Mouse (Mus musculus) lung, postnatal 0 days (tissue): ENCODE results near the gene Ephb2. TPM values are rescaled to one million over a fixed set of nuclear protein-coding genes. Genes with fewer than 3 reads are reported as not detected.

Source experiments
- ATAC-seq: fragments of 200-750 bp; cut with Nextera tagmentation; 2 replicates; pipeline ENCODE4 v1.8.0; 2017; ENCODE audit warnings: moderate library complexity
- DNase-seq: peaks from one replicate; pipeline ENCODE4 v3.0.0-alpha.2; 2016; ENCODE audit warnings: low spot score
- H3K27ac ChIP-seq: fragments of 300-500 bp; sonication (generic); 2 replicates; pipeline ENCODE4 v1.5.1; 2014; ENCODE audit warnings: antibody characterized with exemption, mild to moderate bottlenecking, low read length, mixed read lengths
- H3K27me3 ChIP-seq: fragments of 300-500 bp; sonication (generic); replicated peaks from 2 replicates; pipeline ENCODE4 v1.6.1; 2014; ENCODE audit warnings: low read length, mixed read lengths; ENCODE audit not compliant: insufficient read depth
- H3K36me3 ChIP-seq: fragments of 300-500 bp; sonication (generic); 2 replicates; pipeline ENCODE4 v1.6.1; 2014; ENCODE audit warnings: low read length, mixed read lengths; ENCODE audit not compliant: insufficient read depth
- H3K4me1 ChIP-seq: fragments of 300-500 bp; sonication (generic); 2 replicates; pipeline ENCODE4 v1.6.1; 2014; ENCODE audit warnings: antibody characterized with exemption, low read depth, low read length, mixed read lengths; ENCODE audit not compliant: insufficient read depth
- H3K4me2 ChIP-seq: fragments of 300-500 bp; sonication (generic); replicated peaks from 2 replicates; pipeline ENCODE4 v1.6.1; 2014; ENCODE audit warnings: low read depth, mild to moderate bottlenecking, low read length, moderate library complexity, mixed read lengths
- H3K4me3 ChIP-seq: fragments of 300-500 bp; sonication (generic); 2 replicates; pipeline ENCODE4 v1.5.1; 2014; ENCODE audit warnings: low read depth, low read length
- H3K9ac ChIP-seq: fragments of 300-500 bp; sonication (generic); replicated peaks from 2 replicates; pipeline ENCODE4 v1.6.1; 2014; ENCODE audit warnings: low read depth, mild to moderate bottlenecking
- H3K9me3 ChIP-seq: fragments of 300-500 bp; sonication (generic); 2 replicates; pipeline ENCODE4 v1.6.1; 2016; ENCODE audit warnings: low read length, mixed read lengths
- CTCF ChIP-seq: IDR thresholded peaks from 2 replicates; pipeline ENCODE4 v1.5.1; 2016; ENCODE audit warnings: antibody characterized with exemption, mild to moderate bottlenecking
- EP300 ChIP-seq: IDR thresholded peaks from 2 replicates; pipeline ENCODE4 v1.6.1; 2016; ENCODE audit warnings: antibody characterized with exemption, mild to moderate bottlenecking, control low read depth
- WGBS: fragments of 180-500 bp; shearing (Covaris S2); extraction: QIAGEN DNeasy Blood & Tissue Kit; methylation state at CpG from one replicate; pipeline ENCODE4 v1.1.7; 2014; 5-methylcytosine and 5-hydroxymethylcytosine counted together
- polyA plus RNA-seq: library from polyadenylated mRNA; unstranded; fragments of >200 nt; fragmentation: Nextera tagmentation; extraction: Ambion mirVana; gene quantifications from 2 replicates; pipeline ENCODE4 v1.2.1, GENCODE M21; 2015

Gene Ephb2
- polyA plus RNA-seq, 1 experiment from 2014 or later, result 0.63 TPM

DNA sequence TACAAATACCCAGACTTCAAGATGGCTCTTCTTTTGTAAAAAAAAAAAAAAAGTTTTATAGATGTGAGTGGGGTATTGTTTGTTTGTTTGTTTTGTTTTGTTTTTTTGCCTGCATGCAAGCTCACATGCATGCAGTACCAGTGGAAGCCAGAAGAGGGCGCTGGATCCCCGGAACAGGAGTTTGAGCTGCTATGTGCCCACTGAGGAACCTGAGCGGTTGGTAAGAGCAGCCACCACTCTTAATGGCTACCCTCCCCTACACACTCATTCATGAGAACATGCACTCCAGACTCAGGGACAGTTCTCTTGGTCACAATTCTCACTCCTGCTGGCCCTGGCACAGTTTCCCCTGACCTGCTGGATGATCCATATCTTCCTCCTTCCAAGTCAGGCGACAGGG lies 169.8 kb downstream of the Ephb2 start:
- no peak for ATAC-seq
- TF ChIP-seq EP300 (no peak), CTCF (peak; percentile 47)
- H3K27ac ChIP-seq, result no peak overlapping the region
- H3K4me3 ChIP-seq, result no peak overlapping the region
- no peaks in the 10 kb centered on the region for H3K36me3 ChIP-seq
- H3K4me2 ChIP-seq, result no peak overlapping the region
- H3K4me1 ChIP-seq, result no peaks in the 10 kb centered on the region
- no peaks in the 10 kb centered on the region for H3K9me3 ChIP-seq
- no peak overlapping the region for H3K9ac ChIP-seq
- H3K27me3 ChIP-seq, result no peaks in the 10 kb centered on the region
- 60% methylated on average over 4 of the region's 4 CpGs for WGBS
- no peak for DNase-seq

DNA sequence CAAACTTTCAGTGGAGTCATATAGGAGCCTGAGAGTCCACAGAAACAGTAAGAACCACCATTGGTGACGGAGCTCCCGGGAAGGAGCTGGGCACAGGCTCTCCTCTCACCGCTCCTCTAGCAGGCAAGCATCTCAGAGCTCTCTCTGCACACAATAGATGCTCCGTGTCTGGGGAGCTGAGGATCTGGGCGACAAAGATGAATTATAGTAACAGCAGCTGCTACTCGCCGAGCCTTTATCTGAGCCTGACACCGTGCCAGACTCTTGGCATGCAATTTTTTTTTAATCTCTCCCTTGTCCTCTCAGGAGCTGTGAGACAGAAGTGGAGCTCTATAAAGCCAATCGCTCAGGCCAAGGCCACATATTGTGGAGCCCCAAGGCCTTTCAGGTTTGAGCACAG lies 170.7 kb downstream of the Ephb2 start:
- H3K4me2 ChIP-seq, result no peak overlapping the region
- H3K27ac ChIP-seq, result no peak overlapping the region
- ATAC-seq (no peak), DNase-seq (no peak)
- H3K27me3 ChIP-seq, result no peaks in the 10 kb centered on the region
- H3K4me1 ChIP-seq, result no peaks in the 10 kb centered on the region
- H3K36me3 ChIP-seq, result no peaks in the 10 kb centered on the region
- no peak for TF ChIP-seq CTCF
- no peak for TF ChIP-seq EP300
- H3K9me3 ChIP-seq, result no peaks in the 10 kb centered on the region
- no peak overlapping the region for H3K9ac ChIP-seq
- no peak overlapping the region for H3K4me3 ChIP-seq
- 74% methylated on average over 9 of the region's 9 CpGs for WGBS

DNA sequence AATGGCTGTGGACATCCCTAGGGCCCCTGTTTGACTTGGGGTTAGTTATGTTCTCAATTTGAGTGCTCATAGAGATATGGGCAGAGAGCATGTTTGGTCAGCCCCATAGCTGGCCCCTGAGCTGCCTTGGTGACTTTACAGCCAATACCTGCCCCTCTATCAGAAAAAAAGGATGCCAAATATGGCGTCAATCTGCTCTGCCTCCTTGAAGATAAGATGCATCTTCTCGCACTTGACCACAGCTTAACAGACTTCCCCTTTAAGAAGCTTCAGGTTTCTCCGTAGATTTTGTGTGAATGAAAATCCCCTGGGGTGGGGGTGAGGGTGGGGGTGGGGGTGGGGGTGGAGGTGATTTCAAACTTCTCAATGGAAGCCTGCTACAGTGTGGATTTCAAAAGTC lies 177.9 kb downstream of the Ephb2 start:
- Histone ChIP-seq H3K4me2 (no peak overlapping the region), H3K27ac (no peak overlapping the region), H3K9me3 (no peaks in the 10 kb centered on the region), H3K4me3 (no peak overlapping the region), H3K9ac (no peak overlapping the region), H3K4me1 (no peaks in the 10 kb centered on the region), H3K36me3 (no peaks in the 10 kb centered on the region), H3K27me3 (no peaks in the 10 kb centered on the region)
- ATAC-seq, result no peak
- TF ChIP-seq EP300 (no peak), CTCF (no peak)
- no peak for DNase-seq
- 77% methylated on average over 3 of the region's 3 CpGs for WGBS

DNA sequence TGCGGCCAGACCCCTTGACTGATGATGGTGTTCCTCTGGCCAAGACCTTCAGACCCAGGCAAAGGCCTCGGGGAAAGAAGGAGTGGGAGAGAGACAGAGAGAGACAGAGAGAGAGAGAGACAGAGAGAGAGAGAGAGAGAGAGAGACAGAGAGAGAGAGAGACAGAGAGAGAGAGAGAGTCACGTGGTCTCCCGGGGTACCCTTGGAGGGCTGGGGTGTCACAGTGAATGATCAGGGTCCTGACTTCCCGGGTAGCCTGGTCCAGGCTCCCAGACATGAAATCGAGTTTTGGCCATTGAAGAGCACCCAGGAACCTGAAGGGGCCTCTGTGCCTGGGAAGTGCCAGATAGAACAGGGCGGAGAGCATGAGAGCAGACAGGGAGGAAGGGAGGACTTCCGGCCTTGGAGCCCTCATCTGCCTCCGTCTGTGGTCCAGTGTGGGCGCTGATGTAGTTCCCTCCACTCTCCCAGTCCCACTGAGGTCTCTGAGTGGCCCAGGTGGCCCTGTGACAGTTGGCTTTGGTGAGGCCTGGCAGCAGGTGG lies 182.0 kb downstream of the Ephb2 start:
- Histone ChIP-seq H3K36me3 (no peaks in the 10 kb centered on the region), H3K4me3 (no peak overlapping the region), H3K27ac (no peak overlapping the region), H3K9me3 (no peaks in the 10 kb centered on the region), H3K4me2 (no peak overlapping the region), H3K9ac (no peak overlapping the region), H3K27me3 (no peaks in the 10 kb centered on the region), H3K4me1 (no peaks in the 10 kb centered on the region)
- no peak for ATAC-seq
- TF ChIP-seq CTCF (no peak), EP300 (no peak)
- WGBS, result 71% methylated on average over 10 of the region's 10 CpGs
- no peak for DNase-seq

DNA sequence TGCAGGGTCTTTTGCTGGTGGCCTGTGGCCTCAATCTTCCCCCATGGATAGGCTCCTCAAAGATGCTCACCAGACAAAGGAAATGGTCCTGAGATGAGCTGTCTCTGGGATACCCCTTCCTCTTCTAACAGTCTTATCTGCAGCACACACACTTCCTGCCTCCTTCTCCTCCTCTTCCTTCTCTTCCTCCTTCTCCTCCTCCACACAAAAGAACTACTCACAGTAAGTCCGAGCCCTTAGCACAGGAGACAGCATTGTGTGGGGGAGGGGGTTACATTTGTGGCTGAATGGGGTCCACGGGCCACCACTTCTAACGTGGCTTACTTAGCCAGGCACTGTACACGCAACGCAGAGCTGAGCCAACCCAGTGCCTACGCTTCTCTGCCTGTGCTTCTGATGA lies 182.8 kb downstream of the Ephb2 start:
- H3K4me2 ChIP-seq, result no peak overlapping the region
- no peaks in the 10 kb centered on the region for H3K9me3 ChIP-seq
- DNase-seq, result no peak
- no peak for ATAC-seq
- H3K36me3 ChIP-seq, result no peaks in the 10 kb centered on the region
- no peak overlapping the region for H3K9ac ChIP-seq
- no peak overlapping the region for H3K4me3 ChIP-seq
- 50% methylated on average over 6 of the region's 6 CpGs for WGBS
- H3K27me3 ChIP-seq, result no peaks in the 10 kb centered on the region
- H3K27ac ChIP-seq, result no peak overlapping the region
- no peak for TF ChIP-seq EP300
- no peaks in the 10 kb centered on the region for H3K4me1 ChIP-seq

DNA sequence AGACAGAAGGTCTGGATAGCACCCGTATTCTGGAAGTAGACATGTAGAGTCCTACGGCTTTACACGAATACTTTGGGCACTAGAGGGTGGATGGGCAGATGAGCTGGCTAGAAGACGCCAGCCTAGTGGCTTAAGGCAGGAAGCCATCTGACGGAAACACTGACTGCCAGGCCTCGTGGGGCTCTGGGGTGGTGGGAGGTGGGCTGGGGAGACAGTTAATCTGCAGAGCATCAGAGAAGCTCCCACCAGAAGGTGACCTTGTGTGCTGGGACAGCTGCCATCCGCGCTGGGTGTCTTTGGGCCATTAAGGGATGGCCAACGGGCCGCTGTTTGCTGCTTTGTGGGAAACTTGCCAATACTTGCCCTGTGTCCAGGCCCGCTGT lies 183.3 kb downstream of the Ephb2 start:
- WGBS, result 63% methylated on average over 11 of the region's 11 CpGs
- H3K27me3 ChIP-seq, result no peaks in the 10 kb centered on the region
- H3K36me3 ChIP-seq, result no peaks in the 10 kb centered on the region
- no peaks in the 10 kb centered on the region for H3K9me3 ChIP-seq
- ATAC-seq, result no peak
- H3K4me3 ChIP-seq, result no peak overlapping the region
- no peak overlapping the region for H3K4me2 ChIP-seq
- TF ChIP-seq EP300, result no peak
- TF ChIP-seq CTCF, result no peak
- H3K9ac ChIP-seq, result no peak overlapping the region
- H3K27ac ChIP-seq, result no peak overlapping the region
- no peaks in the 10 kb centered on the region for H3K4me1 ChIP-seq
- no peak for DNase-seq
